Mouse (Mus musculus) bone marrow, adult 2 months (tissue): ENCODE data around the gene Soat1. TPM values are rescaled to one million over a fixed set of nuclear protein-coding genes. Genes with fewer than 3 reads are reported as not detected.
A peak's percentile ranks its signal among the peaks of the same experiment; 100 is the strongest.

Source experiments
- H3K27ac ChIP-seq: fragments of 200-500 bp; 2 replicates; pipeline ENCODE4 v1.5.1; 2012; ENCODE audit warnings: low read depth, mild to moderate bottlenecking, control low read depth, inconsistent platforms, low read length; ENCODE audit not compliant: control insufficient read depth, poor library complexity, insufficient read depth
- H3K4me1 ChIP-seq: fragments of 200-500 bp; 2 replicates; pipeline ENCODE4 v1.6.1; 2011; ENCODE audit warnings: low read length; ENCODE audit not compliant: control insufficient read depth, insufficient read depth
- H3K4me3 ChIP-seq: fragments of 200-500 bp; replicated peaks from 2 replicates; pipeline ENCODE3; 2011; ENCODE audit warnings: mild to moderate bottlenecking, low read depth, low read length, control low read depth; ENCODE audit not compliant: control insufficient read depth
- CTCF ChIP-seq: fragments of 200-500 bp; IDR thresholded peaks from 2 replicates; pipeline ENCODE4 v1.5.1; 2011; ENCODE audit warnings: low read length, control low read depth; ENCODE audit not compliant: control insufficient read depth, insufficient read depth
- POLR2A ChIP-seq: fragments of 200-500 bp; IDR thresholded peaks from 2 replicates; pipeline ENCODE4 v1.6.1; 2011; ENCODE audit warnings: low read depth, mild to moderate bottlenecking, control low read depth, low read length, borderline replicate concordance; ENCODE audit not compliant: control insufficient read depth
- WGBS: fragments of 180-500 bp; shearing (Covaris S2); methylation state at CpG from one replicate; pipeline ENCODE4 v1.1.7; 2018; 5-methylcytosine and 5-hydroxymethylcytosine counted together
- polyA plus RNA-seq: library from polyadenylated mRNA; stranded (reverse); fragments of >200 nt; gene quantifications from 2 replicates; pipeline ENCODE4 v1.2.4, GENCODE M21; 2011; ENCODE audit warnings: low replicate concordance; ENCODE audit not compliant: missing spikeins, insufficient read depth, insufficient read length

Soat1 gene
- polyA plus RNA-seq, 1 experiment = 14.6 TPM

DNA sequence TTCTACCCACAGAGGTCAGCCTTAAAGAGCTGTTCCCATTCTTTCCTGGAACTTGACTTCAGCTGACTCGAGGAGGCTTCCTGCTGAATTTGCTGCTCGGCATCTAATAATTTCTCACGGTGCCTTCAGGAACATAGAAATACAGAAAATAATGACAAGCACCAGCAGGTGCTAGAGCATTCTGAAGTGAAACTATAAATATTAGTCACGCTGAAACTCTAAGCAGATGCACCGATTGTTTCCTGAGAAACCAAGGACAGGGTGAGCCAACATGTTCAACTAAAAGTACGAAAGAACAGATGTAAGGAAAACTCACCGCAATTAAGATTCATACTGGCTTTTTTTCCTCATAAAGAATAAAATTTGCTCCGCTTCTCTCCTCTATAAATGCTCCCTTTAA, 20.9 kb upstream of the Soat1 start:
- H3K4me3 ChIP-seq = no peak overlapping the region
- H3K4me1 ChIP-seq = no peaks in the 10 kb centered on the region; the same call in 1 of the 2 replicates
- no peak overlapping the region for H3K27ac ChIP-seq
- no peak for TF ChIP-seq POLR2A
- TF ChIP-seq CTCF = no peak
- WGBS = 78% methylated on average over 8 of the region's 8 CpGs

DNA sequence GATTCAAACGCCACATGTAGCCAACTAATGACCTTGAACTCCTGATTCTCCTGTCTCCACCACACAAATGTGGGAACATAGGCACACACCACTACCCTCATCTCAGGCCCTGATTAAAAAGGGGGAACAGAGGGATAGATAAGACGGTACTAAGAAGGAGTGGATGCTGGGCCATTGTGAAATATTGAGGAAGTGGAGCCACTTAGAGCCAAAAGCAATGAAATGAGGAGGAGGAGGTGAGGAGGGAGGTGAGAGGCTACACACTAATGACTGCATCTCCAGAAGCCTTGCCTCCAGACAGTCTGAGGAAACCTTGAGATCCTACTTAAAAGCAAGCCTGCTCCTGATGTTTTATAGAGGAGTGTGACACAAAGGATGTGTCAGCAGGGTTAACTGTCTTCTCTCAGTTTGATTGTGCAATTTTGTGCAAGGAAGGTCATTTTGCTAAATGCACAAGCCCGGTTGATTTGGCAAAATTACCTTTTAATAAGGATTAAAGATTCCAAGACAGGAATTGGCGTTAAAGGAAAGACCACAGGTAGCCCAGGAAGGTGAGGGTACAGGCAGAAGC, 17.2 kb upstream of the Soat1 start:
- no peak overlapping the region for H3K4me3 ChIP-seq
- no peak overlapping the region for H3K27ac ChIP-seq
- WGBS = 38% methylated on average over 4 of the region's 4 CpGs
- TF ChIP-seq CTCF (no peak), POLR2A (no peak)
- no peaks in the 10 kb centered on the region; the same call in 1 of the 2 replicates for H3K4me1 ChIP-seq

DNA sequence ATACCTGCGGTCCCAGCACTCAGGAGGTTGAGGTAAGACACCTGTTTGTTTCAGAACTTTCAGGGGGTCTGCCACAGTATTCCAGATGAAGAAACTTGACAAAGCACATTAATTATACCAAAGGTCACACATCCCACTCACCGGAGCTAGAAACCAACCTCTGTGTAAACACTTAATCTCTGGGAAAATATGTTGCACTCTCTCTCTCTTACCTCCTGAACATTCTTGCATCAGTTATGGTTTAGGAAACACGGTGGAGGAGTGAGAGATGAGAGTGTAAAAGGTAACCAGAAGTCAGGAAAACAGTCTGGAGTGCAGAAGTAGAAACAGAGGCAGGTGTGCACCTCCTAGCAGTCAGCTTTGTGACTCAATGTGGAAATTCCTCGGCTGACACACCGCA, 13.9 kb upstream of the Soat1 start:
- WGBS = 76% methylated on average over 5 of the region's 5 CpGs
- Histone ChIP-seq H3K4me1 (no peaks in the 10 kb centered on the region; the same call in 1 of the 2 replicates), H3K27ac (no peak overlapping the region), H3K4me3 (no peak overlapping the region)
- TF ChIP-seq POLR2A = no peak
- TF ChIP-seq CTCF = no peak

DNA sequence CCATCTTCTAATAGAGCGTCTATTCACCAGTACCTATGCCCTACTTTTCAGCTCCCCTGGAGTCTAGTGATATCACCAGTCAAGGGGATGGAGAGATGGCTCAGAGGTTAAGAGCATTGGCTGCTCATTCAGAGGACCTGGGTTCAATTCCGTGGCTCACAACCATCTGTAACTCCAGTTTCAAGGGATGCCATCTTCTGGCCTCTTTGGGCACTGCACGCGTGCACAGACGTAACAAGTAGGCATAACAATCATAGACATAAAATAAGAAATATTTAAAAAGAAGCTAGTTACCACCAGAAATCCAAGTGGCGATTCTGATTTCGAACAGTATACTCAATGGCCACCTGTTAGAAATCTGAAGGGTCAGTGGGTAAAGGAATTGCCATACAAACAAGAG, 13.4 kb upstream of the Soat1 start:
- Histone ChIP-seq H3K4me1 (no peaks in the 10 kb centered on the region; the same call in 1 of the 2 replicates), H3K4me3 (no peak overlapping the region), H3K27ac (no peak overlapping the region)
- TF ChIP-seq POLR2A = no peak
- 0 out of 2 replicates have a peak, but pooled peaks have one; percentile 19 for TF ChIP-seq CTCF
- 87% methylated on average over 7 of the region's 7 CpGs for WGBS

DNA sequence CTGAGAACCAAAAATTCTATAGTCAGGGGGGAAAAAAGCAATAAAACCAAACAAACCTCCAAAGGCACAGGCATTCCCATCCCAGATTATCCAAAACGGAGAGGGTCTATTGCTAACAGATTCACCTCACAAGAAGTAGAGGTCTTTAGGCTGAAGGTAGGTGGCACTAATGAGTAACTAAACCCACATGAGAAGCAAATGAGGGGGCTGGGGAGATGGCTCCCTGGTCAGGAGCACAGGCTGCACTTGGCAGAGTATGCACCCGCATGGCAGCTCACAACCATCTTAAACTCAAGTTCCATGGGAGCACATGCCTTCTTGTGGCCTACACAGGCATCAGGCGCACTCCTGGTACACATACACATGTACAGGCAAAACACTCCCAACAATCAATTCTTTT, 7.7 kb upstream of the Soat1 start:
- TF ChIP-seq POLR2A = no peak
- no peak for TF ChIP-seq CTCF
- no peaks in the 10 kb centered on the region; the same call in 1 of the 2 replicates for H3K4me1 ChIP-seq
- 84% methylated on average over 3 of the region's 3 CpGs for WGBS
- no peak overlapping the region for H3K4me3 ChIP-seq
- no peak overlapping the region for H3K27ac ChIP-seq

DNA sequence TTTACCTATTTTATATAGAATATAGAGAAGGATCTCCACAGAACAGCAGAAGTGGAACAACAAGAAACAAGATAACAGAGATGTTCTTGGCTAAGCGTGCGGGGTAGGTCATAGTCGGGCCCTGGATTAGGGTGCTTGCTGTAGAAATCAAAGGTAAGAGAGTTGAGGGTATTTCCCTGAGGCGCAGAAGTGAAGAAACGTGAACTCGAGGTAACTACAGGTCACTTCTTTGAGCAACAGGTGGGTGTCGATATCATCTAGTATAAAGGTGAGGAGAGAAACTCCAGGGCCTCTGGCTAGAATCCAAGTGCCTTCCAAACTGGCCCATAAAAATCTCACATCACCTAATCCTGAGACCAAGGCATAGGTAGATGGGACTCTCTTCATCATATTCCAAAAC, 2.4 kb upstream of the Soat1 start:
- peaks cover 2% of the 10 kb centered on the region; the same call in 1 of the 2 replicates for H3K4me1 ChIP-seq
- H3K4me3 ChIP-seq = no peak overlapping the region
- TF ChIP-seq CTCF (no peak), POLR2A (no peak)
- WGBS = 80% methylated on average over 7 of the region's 7 CpGs
- no peak overlapping the region for H3K27ac ChIP-seq

DNA sequence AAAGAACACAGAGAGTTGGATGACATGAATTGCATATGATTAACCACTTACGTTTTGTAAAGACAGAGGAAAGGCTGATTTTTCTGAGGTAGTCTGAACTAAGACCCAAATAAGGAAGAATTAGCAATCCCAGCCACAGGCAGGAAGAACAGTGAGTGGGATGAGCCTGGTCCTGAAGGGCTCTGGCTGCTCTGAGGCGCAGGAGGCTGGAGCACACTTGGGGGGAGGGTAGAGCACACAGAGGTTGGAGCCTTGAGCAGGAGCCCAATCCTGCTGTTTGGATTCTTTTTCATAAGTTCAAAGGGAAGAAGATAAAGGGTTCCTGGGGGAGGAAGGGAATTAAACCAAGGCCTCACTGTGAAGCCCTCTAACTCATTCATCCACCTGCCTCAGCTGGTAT, 1.9 kb upstream of the Soat1 start:
- no peak overlapping the region for H3K4me3 ChIP-seq
- H3K4me1 ChIP-seq = peaks cover 2% of the 10 kb centered on the region; the same call in 1 of the 2 replicates
- TF ChIP-seq CTCF (no peak), POLR2A (no peak)
- 68% methylated on average over 2 of the region's 2 CpGs for WGBS
- no peak overlapping the region for H3K27ac ChIP-seq

DNA sequence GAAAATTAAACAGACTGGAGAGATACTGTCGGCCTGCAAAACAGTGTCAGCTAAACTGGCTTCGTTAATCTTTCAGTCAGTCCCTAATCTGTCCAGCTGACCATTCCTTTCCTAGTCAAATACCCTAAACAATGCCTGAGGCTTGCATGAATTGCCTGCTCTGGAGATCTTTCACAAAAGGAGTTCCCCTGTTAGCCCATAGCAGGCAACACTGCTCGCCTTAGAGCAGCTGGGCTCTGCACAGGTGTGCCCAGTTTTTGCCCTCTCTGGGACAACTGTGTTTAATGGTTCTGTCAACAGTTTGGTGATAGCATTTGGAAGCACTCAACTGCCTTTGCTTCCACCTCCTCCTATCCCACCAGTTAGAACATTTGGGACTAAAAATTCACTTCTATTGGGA, 723 bp upstream of the Soat1 start:
- 77% methylated on average over 3 of the region's 3 CpGs for WGBS
- Histone ChIP-seq H3K4me3 (no peak overlapping the region), H3K4me1 (peaks cover 2% of the 10 kb centered on the region; the same call in 1 of the 2 replicates), H3K27ac (no peak overlapping the region)
- TF ChIP-seq POLR2A = no peak
- no peak for TF ChIP-seq CTCF
